Mouse (Mus musculus): ENCODE measurements at regions not wholly inside any gene's neighbourhood (a gene's known extent, or its start where the extent isn't known, plus 50 kb on each side); places are given as distances from the start of the nearest gene placed in this dataset.
A peak's percentile ranks its signal among the peaks of the same experiment; 100 is the strongest.
"Not testable (repeated sequence)": the region's sequence is repeated elsewhere in the genome, so short reads cannot be mapped to it uniquely, and the experiment has no call there.

- ATAC-seq (replicated peaks; ENCODE audit: poor library complexity, severe bottlenecking): no peak
These were observed 454.8 kb upstream of the Jmjd1c start for GRCm38 (mm10) chr10:66640890-66641847.

- ATAC-seq (replicated peaks; ENCODE audit: poor library complexity, severe bottlenecking): no peak
These were observed 454.0 kb upstream of the Jmjd1c start for GRCm38 (mm10) chr10:66641966-66642365.

DNA sequence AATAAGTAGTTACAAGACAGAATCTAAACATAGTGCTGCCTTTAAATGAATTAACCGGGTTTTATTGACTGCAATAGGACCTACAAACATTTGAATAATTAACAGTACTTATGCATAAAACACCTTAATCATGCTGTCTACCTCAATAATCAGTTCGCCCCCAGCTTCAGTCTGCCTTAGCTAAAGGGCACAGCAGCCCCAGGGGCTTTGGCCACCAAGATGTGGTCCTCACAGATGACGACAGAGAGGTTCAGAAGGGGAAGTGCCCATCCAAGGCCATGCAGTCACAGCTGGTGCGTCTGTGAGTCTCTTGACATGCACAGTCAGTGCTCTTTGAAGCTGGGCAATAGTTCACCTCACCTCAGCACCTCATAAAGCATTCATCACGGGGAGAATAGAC, 452.8 kb upstream of the Jmjd1c start:
- ATAC-seq (replicated peaks; ENCODE audit: poor library complexity, severe bottlenecking): no peak

DNA sequence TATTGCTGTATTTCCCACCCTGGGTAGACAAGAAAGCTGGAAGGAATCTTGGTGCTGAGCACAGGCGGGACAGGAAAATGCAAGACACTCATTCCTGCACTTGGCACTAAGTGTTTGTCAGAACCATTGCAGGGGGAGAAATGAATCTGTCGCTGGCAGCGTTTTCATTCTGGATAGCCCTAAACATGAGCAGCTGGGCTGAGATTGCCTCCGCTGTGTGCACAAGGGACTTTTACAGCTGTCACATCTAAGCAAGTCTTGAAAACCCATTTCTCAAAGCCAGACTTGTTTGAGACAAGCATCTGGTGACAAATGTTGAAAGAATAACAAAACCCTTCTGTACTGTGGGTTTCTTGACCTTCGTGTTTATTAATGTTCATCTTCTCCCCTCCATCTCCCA, 438.4 kb upstream of the Jmjd1c start:
- ATAC-seq (replicated peaks; ENCODE audit: poor library complexity, severe bottlenecking): no peak

- ATAC-seq (replicated peaks; ENCODE audit: poor library complexity, severe bottlenecking): no peak
These were observed 412.8 kb upstream of the Jmjd1c start for GRCm38 (mm10) chr10:66683160-66683559.

DNA sequence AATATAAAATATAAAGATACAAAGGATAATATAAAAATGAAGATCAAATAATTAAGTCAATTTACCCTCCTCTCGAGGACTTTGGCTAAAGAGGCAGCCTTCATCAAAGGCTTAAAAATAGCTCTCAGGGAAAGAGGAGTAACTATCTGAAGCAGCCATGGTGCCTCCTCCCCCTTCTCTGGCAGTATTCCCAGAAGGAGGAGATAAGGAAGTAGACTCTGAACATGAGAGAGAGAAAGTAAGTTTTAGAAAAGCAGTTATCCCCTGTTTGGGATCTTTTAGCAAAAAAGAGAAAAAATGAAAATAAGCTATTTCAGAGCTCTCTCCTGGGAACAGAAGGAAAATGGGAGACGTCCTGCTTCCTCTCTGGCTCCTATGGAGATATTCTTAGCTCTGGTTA, 406.7 kb upstream of the Jmjd1c start:
- not testable (repeated sequence) for ATAC-seq (replicated peaks; ENCODE audit: poor library complexity, severe bottlenecking)

GRCm38 (mm10) chr10:66694549-66695285, 401.2 kb upstream of the Jmjd1c start:
- ATAC-seq (replicated peaks; ENCODE audit: poor library complexity, severe bottlenecking): no peak

GRCm38 (mm10) chr10:66714926-66715325, 381.0 kb upstream of the Jmjd1c start:
- ATAC-seq (replicated peaks; ENCODE audit: poor library complexity, severe bottlenecking): not testable (repeated sequence)

DNA sequence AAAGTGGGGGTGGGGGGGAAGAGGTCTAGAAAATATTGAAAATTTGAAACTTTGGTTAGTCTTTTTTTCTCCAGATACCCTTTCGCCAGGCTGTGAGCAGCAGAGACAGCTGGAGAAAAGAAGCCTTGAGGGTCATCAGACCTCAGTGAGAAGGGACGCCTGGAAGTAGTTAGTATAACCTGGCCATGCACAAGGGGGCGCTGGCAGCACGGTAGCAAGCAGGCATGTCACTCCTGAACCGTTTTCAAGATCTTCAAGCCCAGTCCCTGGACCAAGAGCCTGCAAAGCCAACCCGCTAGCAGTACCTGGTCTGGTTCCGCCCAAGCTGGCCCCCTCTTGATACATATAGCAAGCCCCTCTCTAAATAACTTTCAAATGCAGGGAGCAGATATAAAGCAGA, 378.0 kb upstream of the Jmjd1c start:
- no peak for ATAC-seq (replicated peaks; ENCODE audit: poor library complexity, severe bottlenecking)

DNA sequence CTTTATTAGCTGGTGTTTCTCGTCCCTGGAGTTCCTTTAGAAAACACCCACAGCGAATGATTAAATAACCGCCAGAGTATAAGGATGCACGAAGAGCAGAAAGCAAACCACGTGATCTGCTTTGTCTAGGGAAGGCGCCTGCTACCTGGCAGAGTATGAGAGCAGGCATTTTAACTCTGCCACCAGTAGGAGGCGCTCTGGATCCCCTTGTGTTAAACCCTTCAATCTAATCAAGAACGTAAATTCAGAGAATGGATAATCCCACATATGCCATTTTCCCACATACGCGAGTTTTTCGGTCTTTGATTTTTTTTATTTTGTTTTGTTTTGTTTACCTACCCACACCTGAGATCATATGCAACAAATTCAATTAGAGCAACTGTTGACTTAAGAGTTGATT, 376.1 kb upstream of the Jmjd1c start:
- ATAC-seq (replicated peaks; ENCODE audit: poor library complexity, severe bottlenecking): no peak

DNA sequence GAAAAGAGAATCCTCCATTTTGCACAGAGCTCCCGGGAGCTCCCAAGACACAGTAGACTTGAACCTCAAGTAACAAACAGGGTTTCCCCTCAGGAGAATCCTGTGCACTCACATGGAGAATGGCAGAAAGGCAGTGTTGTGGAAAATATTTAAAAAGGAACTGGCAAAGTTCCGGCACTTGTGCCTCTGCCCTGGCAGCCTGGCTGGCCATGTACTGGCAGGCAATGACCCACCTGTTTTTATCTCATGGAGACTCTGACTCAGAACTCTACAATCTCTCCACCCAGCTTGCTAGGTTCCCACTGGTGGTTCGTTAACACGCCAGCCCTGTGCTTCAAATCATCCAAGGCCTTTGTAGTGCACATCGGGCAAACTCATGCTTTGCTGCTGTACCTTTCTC, 362.3 kb upstream of the Jmjd1c start:
- ATAC-seq (replicated peaks; ENCODE audit: poor library complexity, severe bottlenecking): no peak

GRCm38 (mm10) chr10:66734853-66735252, 361.1 kb upstream of the Jmjd1c start:
- ATAC-seq (replicated peaks; ENCODE audit: poor library complexity, severe bottlenecking): no peak

DNA sequence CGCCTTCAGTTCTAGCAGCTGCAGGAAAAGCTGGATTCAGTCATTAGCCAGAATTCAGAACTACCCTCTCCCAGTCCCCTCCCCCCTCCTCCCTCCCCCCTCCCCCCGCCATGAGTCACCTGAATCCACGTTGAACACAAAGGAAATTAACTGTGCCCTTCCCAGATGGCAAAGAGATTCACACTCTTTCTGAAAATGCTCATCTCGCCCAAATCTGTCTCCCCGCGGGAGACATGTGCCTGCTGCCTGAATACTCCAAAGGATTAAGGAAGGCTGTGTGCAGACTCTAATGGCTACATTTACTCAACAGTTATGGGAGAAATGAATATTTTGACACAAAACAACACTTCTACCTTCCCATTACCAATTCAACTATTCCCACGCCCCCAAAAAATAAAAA, 356.9 kb upstream of the Jmjd1c start:
- ATAC-seq (replicated peaks; ENCODE audit: poor library complexity, severe bottlenecking): no peak

DNA sequence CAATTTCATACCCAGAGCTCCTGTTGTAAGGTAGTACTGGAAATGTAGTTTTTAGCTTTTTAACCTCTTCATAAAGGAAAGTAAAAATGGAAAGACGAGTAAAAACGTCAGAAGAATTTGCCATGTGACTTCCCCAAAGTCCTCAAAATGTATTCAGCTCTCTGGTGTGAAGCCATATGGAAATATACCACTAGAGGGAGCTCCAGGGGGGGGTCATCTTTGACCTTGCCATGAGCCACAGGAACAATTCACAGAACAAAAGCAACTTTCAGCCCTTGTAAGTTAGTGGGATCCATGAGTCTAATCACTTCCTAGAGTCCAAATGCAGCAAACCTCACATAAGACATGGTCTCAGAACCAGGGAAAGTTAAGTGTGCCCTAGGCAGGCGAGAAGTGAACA, 354.1 kb upstream of the Jmjd1c start:
- ATAC-seq (replicated peaks; ENCODE audit: poor library complexity, severe bottlenecking): peak; percentile 59

DNA sequence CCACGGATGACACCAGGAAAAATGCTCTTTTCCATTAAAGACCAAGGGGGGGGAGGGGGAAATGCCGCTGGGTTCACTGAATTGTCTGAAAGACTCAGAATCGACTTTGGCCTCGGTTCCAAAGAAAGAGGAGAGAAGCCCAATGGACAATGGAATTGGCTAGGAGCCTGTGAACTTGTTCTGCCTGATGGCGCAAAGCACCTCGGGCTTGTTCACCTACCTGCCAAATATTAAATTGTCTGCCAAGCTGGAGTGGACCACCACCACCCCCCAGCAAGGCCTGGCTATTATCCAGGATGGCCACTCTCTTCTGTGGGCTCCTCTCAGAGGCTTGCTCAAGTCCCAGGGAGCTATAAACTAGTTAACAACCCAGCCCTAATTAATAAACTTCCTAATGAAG, 352.7 kb upstream of the Jmjd1c start:
- no peak for ATAC-seq (replicated peaks; ENCODE audit: poor library complexity, severe bottlenecking)

DNA sequence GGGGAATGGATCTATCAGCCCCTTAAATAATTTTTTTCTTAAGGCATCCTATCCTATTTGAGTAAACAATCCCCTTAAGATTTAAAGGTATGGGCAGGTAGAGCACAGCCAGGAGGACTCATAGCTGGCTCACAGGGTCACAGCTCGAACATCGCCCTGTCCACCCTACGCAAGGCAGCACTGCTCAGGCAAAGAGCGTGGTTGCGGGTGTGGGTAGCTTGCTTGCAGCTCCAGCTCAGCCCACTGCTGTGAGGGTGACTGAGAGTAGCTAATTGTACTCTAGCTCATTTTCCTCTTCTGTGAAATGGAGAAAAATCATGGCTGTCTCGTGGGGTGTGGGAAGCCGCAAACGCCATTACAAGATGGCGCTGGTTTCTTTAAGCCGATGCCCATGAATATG, 350.1 kb upstream of the Jmjd1c start:
- no peak for ATAC-seq (replicated peaks; ENCODE audit: poor library complexity, severe bottlenecking)

DNA sequence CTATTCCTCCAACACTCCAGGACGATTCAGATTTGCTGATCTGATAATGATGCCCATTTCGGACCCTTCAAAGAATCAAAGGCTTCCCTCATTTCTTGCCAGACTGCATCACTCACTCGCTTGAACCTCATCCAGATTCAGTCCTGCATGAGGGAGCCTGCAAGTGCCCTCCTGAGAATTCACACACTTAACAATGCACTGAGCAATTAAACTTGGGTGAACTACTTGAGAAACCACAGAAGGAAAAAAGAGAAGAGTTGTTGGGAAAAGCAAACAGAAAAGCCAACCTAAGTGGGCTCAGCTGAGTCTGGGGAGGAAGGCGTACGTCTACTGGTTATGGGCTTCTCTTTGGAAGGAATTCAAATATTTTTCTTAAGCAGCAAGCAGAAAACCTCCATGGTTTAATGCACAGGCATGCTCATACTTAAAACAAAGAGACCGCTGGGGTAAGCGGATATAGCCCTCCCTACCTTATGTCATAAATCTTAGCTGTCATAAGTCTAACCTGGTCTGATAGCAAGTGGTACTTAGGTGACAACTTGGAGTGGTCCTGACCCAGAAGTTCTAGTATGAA, 343.6 kb upstream of the Jmjd1c start:
- no peak for ATAC-seq (replicated peaks; ENCODE audit: poor library complexity, severe bottlenecking)

DNA sequence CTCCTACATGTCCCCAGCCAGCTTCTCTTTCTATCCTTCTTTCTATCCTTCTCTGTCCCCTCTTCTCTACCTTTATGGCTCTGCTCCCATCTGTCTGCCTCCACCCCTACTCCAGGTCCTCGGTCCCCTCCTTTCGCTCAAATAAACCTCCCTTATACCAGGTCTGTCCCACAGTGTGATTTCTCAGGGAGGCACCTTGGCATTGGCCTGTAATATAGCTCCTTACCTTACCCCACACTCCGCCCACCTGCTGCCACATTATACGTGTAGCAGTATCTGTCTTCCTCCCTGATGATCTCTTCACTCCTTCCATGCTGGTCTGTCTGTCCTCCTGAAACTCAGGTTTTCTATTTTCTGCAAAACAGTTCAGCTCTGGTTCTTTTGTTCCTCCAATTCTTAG, 339.1 kb upstream of the Jmjd1c start:
- ATAC-seq (replicated peaks; ENCODE audit: poor library complexity, severe bottlenecking): no peak

DNA sequence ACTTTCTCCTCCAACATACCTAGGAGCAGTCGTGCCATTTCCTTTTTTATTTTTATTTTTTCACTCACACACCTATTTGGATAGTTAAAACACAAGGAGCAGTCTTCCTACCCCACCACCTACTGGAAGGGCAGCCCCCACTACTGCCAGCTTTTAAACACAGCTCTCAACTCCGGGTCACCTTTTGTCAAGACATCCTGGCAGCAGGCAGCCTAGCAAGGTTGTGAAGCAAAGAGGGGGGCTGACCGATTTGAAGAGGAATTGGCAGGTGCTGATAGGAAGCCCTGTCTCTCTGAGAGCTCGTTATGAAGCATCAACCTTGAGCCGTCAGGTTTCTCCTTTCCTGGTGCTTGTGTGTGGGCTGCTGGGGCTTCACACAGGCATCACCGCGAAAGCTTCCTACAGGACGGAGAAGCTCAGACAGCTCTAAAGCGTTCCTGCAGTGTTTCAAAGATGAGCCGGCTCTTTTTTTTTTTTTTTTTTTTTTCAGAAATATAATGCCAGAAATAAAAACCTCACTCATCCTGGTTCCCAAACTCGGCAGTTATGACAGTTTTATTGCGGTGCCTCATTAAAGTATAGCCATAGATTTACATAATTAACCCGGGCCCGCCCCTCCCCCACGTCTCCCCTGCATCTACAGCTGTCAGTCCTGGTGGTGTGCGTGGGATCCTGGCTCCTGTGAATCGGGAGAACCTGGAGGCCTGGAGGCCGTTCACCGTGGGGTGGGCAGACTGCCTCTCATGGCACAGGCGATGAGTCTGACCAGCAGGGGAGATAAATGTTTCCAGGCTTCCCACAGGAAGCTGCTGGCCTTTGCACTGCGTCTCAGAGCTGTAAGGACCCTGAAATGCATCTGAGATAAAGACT, 325.5 kb upstream of the Jmjd1c start:
- no peak for ATAC-seq (replicated peaks; ENCODE audit: poor library complexity, severe bottlenecking)
